ENCODE assay signal across 28 mouse cellular contexts in the genomic region with DNA sequence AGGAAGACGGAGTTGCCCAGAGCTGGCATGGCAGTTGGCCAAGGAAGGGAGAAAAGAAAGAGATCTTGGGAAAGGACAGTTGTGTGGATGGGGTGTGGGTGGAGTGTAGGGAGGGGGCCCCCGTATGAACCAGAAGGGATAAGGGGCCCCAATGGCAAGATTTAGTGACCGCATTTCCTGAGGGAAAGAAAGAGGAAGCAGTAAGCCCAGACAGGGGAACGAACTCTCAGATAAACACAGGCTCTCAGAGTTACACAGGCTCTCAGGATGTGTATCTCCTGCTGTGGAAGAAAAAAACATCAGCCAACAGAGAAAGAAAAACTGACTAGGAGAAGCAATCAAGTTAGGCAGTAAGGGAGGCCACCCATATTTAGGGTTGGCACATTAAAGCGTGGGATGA. TPM values are rescaled to one million over a fixed set of nuclear protein-coding genes. Genes with fewer than 3 reads are reported as not detected.
A peak's percentile ranks its signal among the peaks of the same experiment; 100 is the strongest.
DNase-seq lines count a peak whose midpoint lies in the region; ATAC-seq and TF ChIP-seq lines count a peak whose summit lies in the region.
"Had no signal": no experiment of that assay in that cellular context is flagged by ENCODE, and none has a peak within 500 bp of the region (broad histone marks: within the 10 kb centered on the region; RNA-seq: fewer than 3 reads in every experiment).

No protein-coding gene starts in this region.

- H3K27ac ChIP-seq in heart, embryonic 15.5 days, result peak overlapping the region; percentile 43; the same call in 1 of the 2 replicates
- no peak overlapping the region for H3K27ac ChIP-seq in heart, adult 2 months
- 0 out of 2 replicates have a peak overlapping the region, but pooled peaks have one; percentile 15 for H3K27ac ChIP-seq in lung, embryonic 15.5 days
- H3K27ac ChIP-seq in macrophage, result peak overlapping the region; percentile 47
- H3K27ac ChIP-seq: forebrain, embryonic 10.5 days; heart, embryonic 10.5 days; hindbrain, embryonic 15.5 days; limb, embryonic 13.5 days; neural tube, embryonic 15.5 days had no signal

- H3K9ac ChIP-seq in heart, embryonic 15.5 days, result no peak overlapping the region
- H3K9ac ChIP-seq in heart, adult 2 months (ENCODE audit: low read depth, low read length), result no peak overlapping the region
- no peak overlapping the region for H3K9ac ChIP-seq in lung, embryonic 15.5 days
- H3K9ac ChIP-seq: hindbrain, embryonic 15.5 days; limb, embryonic 13.5 days; neural tube, embryonic 15.5 days had no signal

- peaks cover 29% of the 10 kb centered on the region for H3K4me1 ChIP-seq in heart, embryonic 15.5 days (replicated peaks)
- H3K4me1 ChIP-seq in heart, adult 2 months (ENCODE audit: control insufficient read depth, insufficient read depth, low read length), result peaks cover 9% of the 10 kb centered on the region
- peaks cover 9% of the 10 kb centered on the region; the same call in 1 of the 2 replicates for H3K4me1 ChIP-seq in lung, embryonic 15.5 days
- H3K4me1 ChIP-seq: hindbrain, embryonic 15.5 days; limb, embryonic 13.5 days; neural tube, embryonic 15.5 days had no signal

- H3K4me2 ChIP-seq in heart, embryonic 15.5 days, result no peak overlapping the region
- no peak overlapping the region for H3K4me2 ChIP-seq in lung, embryonic 15.5 days
- H3K4me2 ChIP-seq: hindbrain, embryonic 15.5 days; limb, embryonic 13.5 days; midbrain, embryonic 11.5 days; neural tube, embryonic 15.5 days had no signal

- no peaks in the 10 kb centered on the region for H3K27me3 ChIP-seq in heart, embryonic 15.5 days
- no peaks in the 10 kb centered on the region for H3K27me3 ChIP-seq in heart, adult 2 months (ENCODE audit: control insufficient read depth, insufficient read depth, low read length)
- no peaks in the 10 kb centered on the region for H3K27me3 ChIP-seq in lung, embryonic 15.5 days
- H3K27me3 ChIP-seq: CH12.LX; hindbrain, embryonic 15.5 days; limb, embryonic 13.5 days; neural tube, embryonic 15.5 days had no signal

- TF ChIP-seq EP300 in heart, adult 2 months (IDR thresholded peaks at IDR 0.05; ENCODE audit: insufficient read depth, low read depth, low read length), result no peak

- no peak for ATAC-seq in heart, embryonic 15.5 days (replicated peaks; ENCODE audit: insufficient number of reproducible peaks, insufficient read depth, low FRiP score, low read depth)
- ATAC-seq in lung, embryonic 15.5 days (ENCODE audit: borderline replicate concordance, extremely low read depth, low FRiP score, low TSS enrichment), result no peak
- no peak for ATAC-seq in activated CD4-positive, CD25-positive, alpha-beta regulatory T cell, adult 4 months
- ATAC-seq: forebrain, embryonic 16.5 days had no signal

- H3K79me2 ChIP-seq in heart, adult 2 months (replicated peaks; ENCODE audit: control insufficient read depth, insufficient read depth, low read length), result no peaks in the 10 kb centered on the region
- no peaks in the 10 kb centered on the region for H3K79me2 ChIP-seq in macrophage (ENCODE audit: inconsistent target)

- no peak overlapping the region for H3K4me3 ChIP-seq in heart, embryonic 15.5 days
- no peak overlapping the region for H3K4me3 ChIP-seq in heart, adult 2 months
- no peak overlapping the region for H3K4me3 ChIP-seq in lung, embryonic 15.5 days
- no peak overlapping the region for H3K4me3 ChIP-seq in macrophage (ENCODE audit: inconsistent target)
- H3K4me3 ChIP-seq: forebrain, embryonic 10.5 days; heart, embryonic 10.5 days; hindbrain, embryonic 15.5 days; limb, embryonic 13.5 days; neural tube, embryonic 15.5 days had no signal

- H3K36me3 ChIP-seq in heart, embryonic 15.5 days, result peaks cover 56% of the 10 kb centered on the region
- H3K36me3 ChIP-seq in heart, adult 2 months (ENCODE audit: control insufficient read depth, insufficient read depth, low read length), result peaks cover 14% of the 10 kb centered on the region
- H3K36me3 ChIP-seq in lung, embryonic 15.5 days, result no peaks in the 10 kb centered on the region
- H3K36me3 ChIP-seq in macrophage (ENCODE audit: inconsistent target), result peaks cover 25% of the 10 kb centered on the region
- H3K36me3 ChIP-seq: forebrain, embryonic 10.5 days; hindbrain, embryonic 15.5 days; neural tube, embryonic 15.5 days had no signal

- intact Hi-C loops in heart, adult 2 months (cut with DNase I), result loop anchor here (5.0 to 10.0 kb wide), 2 partner anchors 301 to 504 kb away; no protein-coding TSS in a partner anchor

- TF ChIP-seq POLR2A in heart, adult 2 months (IDR thresholded peaks at IDR 0.05; ENCODE audit: insufficient read depth, low read depth, low read length), result no peak

- 66% methylated on average over 5 of the region's 5 CpGs for WGBS in heart, embryonic 15.5 days
- WGBS in heart, adult 2 months, result 52% methylated on average over 5 of the region's 5 CpGs
- WGBS in lung, embryonic 15.5 days, result 57% methylated on average over 5 of the region's 5 CpGs
- 6% methylated on average over 5 of the region's 5 CpGs for WGBS in macrophage (ENCODE audit: missing documents)

- TF ChIP-seq CTCF in heart, adult 2 months (IDR thresholded peaks at IDR 0.05), result no peak

- H3K9me3 ChIP-seq in heart, embryonic 15.5 days (replicated peaks), result no peaks in the 10 kb centered on the region
- H3K9me3 ChIP-seq in lung, embryonic 15.5 days, result no peaks in the 10 kb centered on the region
- H3K9me3 ChIP-seq: forebrain, embryonic 10.5 days; G1E; heart, embryonic 10.5 days; hindbrain, embryonic 15.5 days; limb, embryonic 13.5 days; neural tube, embryonic 15.5 days had no signal

- DNase-seq in heart, adult 2 months, result no peak
- DNase-seq in lung, postnatal 4 days, result no peak
- no peak for DNase-seq in left cerebral cortex, adult 9 months (ENCODE audit: low spot score in 2 of 2)
- no peak for DNase-seq in cerebellum, adult 11 months
- DNase-seq: adrenal gland, postnatal 10 days; B cell, adult 2 months; cerebellum, adult 9-11 months; gastrocnemius, postnatal 14 days; heart, postnatal 4 days; kidney, postnatal 36 days; lung, adult 2 months; right cerebral cortex, adult 18-20 months; right cerebral cortex, postnatal 4 days; thymus, adult 18-20 months; thymus, postnatal 36 days had no signal

RNA-seq across cellular contexts. Expression of gene Mpzl1, which starts 16.8 kb away (rescaled TPM):
- 89.9 and 105 TPM in 2 replicates for polyA plus RNA-seq in heart, embryonic 15.5 days (2015; fragmentation: Nextera tagmentation; extraction: Ambion mirVana)
- 10 to 100 TPM; 15.1 to 19.7 TPM for total RNA-seq in heart, adult 2 months (2021)
- 18.3 and 25.6 TPM in 2 replicates for polyA plus RNA-seq in heart, adult 2 months (2012; rRNA removed)
- 193 and 203 TPM in 2 replicates for polyA plus RNA-seq in lung, embryonic 15.5 days (2015; fragmentation: Nextera tagmentation; extraction: Ambion mirVana)
- 10 to 100 TPM in 3 of 26 experiments, 1 to 10 TPM in 23; 1.9 to 16.5 (median 4.4) TPM for total RNA-seq in macrophage (2018; cell fraction: chromatin; rRNA removed)
- 1 to 10 TPM; 1.4 to 8.4 (median 4.3) TPM for total RNA-seq in macrophage (2018; cell fraction: cytosol; rRNA removed)
- total RNA-seq in macrophage (2018; cell fraction: nucleus; rRNA removed), result 10 to 100 TPM in 5 of 26 experiments, 1 to 10 TPM in 21; 1.9 to 15.8 (median 5.7) TPM
- 7.1 to 11.1 TPM (median 9.0 TPM) in 3 replicates for polyA plus RNA-seq in macrophage (2018)
- 1 to 10 TPM in 1 of 2 experiments, not detected in 1; 1.4 TPM for polyA plus RNA-seq in activated CD4-positive, CD25-positive, alpha-beta regulatory T cell, adult 4 months (2017; shearing (Covaris generic))

RNA-seq across cellular contexts. Expression of gene Rcsd1, which starts 58.4 kb away (rescaled TPM):
- 90.4 and 98.4 TPM in 2 replicates for polyA plus RNA-seq in heart, embryonic 15.5 days (2015; fragmentation: Nextera tagmentation; extraction: Ambion mirVana)
- 10 to 100 TPM; 68.7 to 81.5 TPM for total RNA-seq in heart, adult 2 months (2021)
- 57.2 and 86.2 TPM in 2 replicates for polyA plus RNA-seq in heart, adult 2 months (2012; rRNA removed)
- 37.8 and 42.8 TPM in 2 replicates for polyA plus RNA-seq in lung, embryonic 15.5 days (2015; fragmentation: Nextera tagmentation; extraction: Ambion mirVana)
- 100 to 1,000 TPM in 13 of 26 experiments, 10 to 100 TPM in 13; 33.2 to 495 (median 91.1) TPM for total RNA-seq in macrophage (2018; cell fraction: chromatin; rRNA removed)
- 100 to 1,000 TPM in 2 of 26 experiments, 10 to 100 TPM in 24; 28.4 to 135 (median 32.6) TPM for total RNA-seq in macrophage (2018; cell fraction: cytosol; rRNA removed)
- 100 to 1,000 TPM in 13 of 26 experiments, 10 to 100 TPM in 13; 41.9 to 410 (median 106) TPM for total RNA-seq in macrophage (2018; cell fraction: nucleus; rRNA removed)
- 32.5 to 46.6 TPM (median 34.4 TPM) in 3 replicates for polyA plus RNA-seq in macrophage (2018)
- polyA plus RNA-seq in activated CD4-positive, CD25-positive, alpha-beta regulatory T cell, adult 4 months (2017; shearing (Covaris generic)), result 100 to 1,000 TPM; 110 to 112 TPM
